Mouse (Mus musculus) G1E (cell line): ENCODE measurements around the gene Zfp853.

Experiments
- CTCF ChIP-seq: IDR thresholded peaks from 2 replicates; pipeline ENCODE4 v1.5.1; 2012; ENCODE audit warnings: low read depth, low read length, inconsistent platforms, mixed read lengths
- TAL1 ChIP-seq: conservative IDR thresholded peaks from 2 replicates; pipeline ENCODE4 v1.6.1; 2012; ENCODE audit warnings: low read depth, low read length, inconsistent platforms, mixed read lengths

GRCm38 (mm10) chr5:143297986-143298385 is 4.6 kb upstream of the Zfp853 start:
- no peak for TF ChIP-seq CTCF
- no peak for TF ChIP-seq TAL1
